20 mouse cellular contexts compared by ENCODE assay signal in the genomic region with DNA sequence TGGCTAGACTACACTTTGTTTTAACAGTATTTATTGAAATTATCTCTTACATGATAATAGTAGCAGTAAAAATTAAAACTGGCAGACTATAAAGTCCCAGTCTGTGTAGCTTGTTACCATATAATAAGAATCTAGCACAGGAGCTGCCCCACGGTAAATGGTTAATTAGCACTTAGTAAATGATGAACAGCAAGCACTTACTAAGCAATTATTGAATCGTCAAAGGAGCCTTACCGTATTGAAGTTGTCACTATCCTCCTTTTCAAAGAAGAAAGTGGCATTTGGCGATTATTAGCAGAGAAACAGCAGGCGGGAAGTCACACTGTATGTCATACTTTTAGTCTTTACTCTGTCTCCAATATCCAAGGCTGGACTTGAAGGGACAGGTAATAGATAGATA. TPM values are rescaled to one million over a fixed set of nuclear protein-coding genes. Genes with fewer than 3 reads are reported as not detected.
"Had no signal": no experiment of that assay in that cellular context is flagged by ENCODE, and none has a peak within 500 bp of the region (broad histone marks: within the 10 kb centered on the region; RNA-seq: fewer than 3 reads in every experiment).

No protein-coding gene starts in this region.

- H3K9ac ChIP-seq: lung, embryonic 14.5 days; midbrain, embryonic 12.5 days; neural tube, embryonic 13.5 days; neural tube, embryonic 15.5 days; stomach, embryonic 15.5 days had no signal

- DNase-seq: lung, adult 18-20 months; lung, embryonic 14.5 days; lung, postnatal 10 days; lung, postnatal 4 days; midbrain, embryonic 14.5 days; thymus, adult 2 months; thymus, postnatal 25 days; thymus, postnatal 4 days had no signal

- H3K4me3 ChIP-seq: midbrain, embryonic 10.5 days; midbrain, embryonic 12.5 days; myocyte; neural tube, embryonic 13.5 days; neural tube, embryonic 15.5 days; stomach, embryonic 15.5 days had no signal

- H3K9me3 ChIP-seq: midbrain, embryonic 10.5 days; midbrain, embryonic 12.5 days; neural tube, embryonic 13.5 days; neural tube, embryonic 15.5 days; stomach, embryonic 15.5 days had no signal

- H3K27me3 ChIP-seq: midbrain, embryonic 12.5 days; neural tube, embryonic 13.5 days; neural tube, embryonic 15.5 days; stomach, embryonic 15.5 days had no signal

- H3K4me2 ChIP-seq: lung, embryonic 14.5 days; midbrain, embryonic 12.5 days; neural tube, embryonic 13.5 days; neural tube, embryonic 15.5 days; stomach, embryonic 15.5 days had no signal

- ATAC-seq: midbrain, embryonic 16.5 days had no signal

- H3K4me1 ChIP-seq: midbrain, embryonic 10.5 days; midbrain, embryonic 12.5 days; neural tube, embryonic 13.5 days; neural tube, embryonic 15.5 days; stomach, embryonic 15.5 days had no signal

- H3K27ac ChIP-seq: midbrain, embryonic 10.5 days; midbrain, embryonic 12.5 days; neural tube, embryonic 13.5 days; neural tube, embryonic 15.5 days; stomach, embryonic 15.5 days; stomach, postnatal 0 days had no signal

- H3K36me3 ChIP-seq: midbrain, embryonic 10.5 days; midbrain, embryonic 12.5 days; neural tube, embryonic 13.5 days; neural tube, embryonic 15.5 days; stomach, embryonic 15.5 days had no signal

RNA-seq across cellular contexts. Expression of gene Abca12, which starts 3.2 kb away (rescaled TPM):
- polyA plus RNA-seq: liver, embryonic 16.5 days; lung, embryonic 16.5 days; midbrain, embryonic 10.5 days; midbrain, embryonic 14.5 days; spleen, adult 2 months; urinary bladder, adult 2 months had no signal
